Mouse (Mus musculus): ENCODE measurements around the gene Ift52. TPM values are rescaled to one million over a fixed set of nuclear protein-coding genes. Genes with fewer than 3 reads are reported as not detected.
"Not testable (repeated sequence)": the region's sequence is repeated elsewhere in the genome, so short reads cannot be mapped to it uniquely, and the experiment has no call there.

The Ift52 gene
- polyA plus RNA-seq, 1 experiment from 2014 or later = 38.0 TPM

DNA sequence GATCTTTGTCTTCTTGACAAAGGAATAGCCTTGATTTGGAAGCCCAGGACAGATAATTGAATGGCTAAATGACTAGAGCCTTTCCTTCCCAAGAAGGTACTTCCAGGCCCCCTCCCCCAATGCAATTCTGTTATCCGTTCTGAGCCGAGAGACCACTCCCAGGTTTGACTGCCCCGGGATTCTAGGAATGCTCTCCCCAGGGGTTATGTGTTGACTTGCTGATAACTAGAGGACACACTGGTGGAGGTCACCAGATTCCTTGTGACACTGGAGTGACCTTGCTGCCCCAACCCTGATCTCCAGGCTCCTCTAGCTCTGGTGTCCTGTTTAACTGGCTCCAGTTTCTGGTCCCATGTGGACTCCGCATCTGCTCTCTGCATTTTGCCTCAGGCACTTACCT lies 34.9 kb downstream of the Ift52 start:
- H3K27ac ChIP-seq (ENCODE audit: low read length) = no peak overlapping the region
- WGBS = 42% methylated on average over 4 of the region's 4 CpGs
- H3K4me2 ChIP-seq (ENCODE audit: low read length) = no peak overlapping the region
- H3K36me3 ChIP-seq (ENCODE audit: control insufficient read depth, insufficient read depth) = peaks cover 1% of the 10 kb centered on the region; the same call in 1 of the 2 replicates
- no peak overlapping the region for H3K9ac ChIP-seq (replicated peaks; ENCODE audit: low read depth, low read length)
- ATAC-seq = no peak
- no peaks in the 10 kb centered on the region for H3K27me3 ChIP-seq (replicated peaks; ENCODE audit: control insufficient read depth, insufficient read depth, low read length)
- H3K4me1 ChIP-seq (replicated peaks; ENCODE audit: control insufficient read depth, insufficient read depth, low read length) = peaks cover 20% of the 10 kb centered on the region
- H3K4me3 ChIP-seq (replicated peaks; ENCODE audit: low read length) = no peak overlapping the region
- H3K9me3 ChIP-seq (ENCODE audit: control insufficient read depth, low read length) = no peaks in the 10 kb centered on the region

GRCm38 (mm10) chr2:163052826-163053225 lies 35.7 kb downstream of the Ift52 start:
- Histone ChIP-seq H3K9ac (replicated peaks; ENCODE audit: low read depth, low read length) (no peak overlapping the region), H3K36me3 (ENCODE audit: control insufficient read depth, insufficient read depth) (no peaks in the 10 kb centered on the region), H3K4me2 (ENCODE audit: low read length) (no peak overlapping the region), H3K9me3 (ENCODE audit: control insufficient read depth, low read length) (no peaks in the 10 kb centered on the region), H3K27ac (ENCODE audit: low read length) (no peak overlapping the region), H3K27me3 (replicated peaks; ENCODE audit: control insufficient read depth, insufficient read depth, low read length) (no peaks in the 10 kb centered on the region), H3K4me1 (replicated peaks; ENCODE audit: control insufficient read depth, insufficient read depth, low read length) (peaks cover 20% of the 10 kb centered on the region), H3K4me3 (replicated peaks; ENCODE audit: low read length) (no peak overlapping the region)
- ATAC-seq = no peak
- WGBS = 35% methylated on average over 4 of the region's 4 CpGs

DNA sequence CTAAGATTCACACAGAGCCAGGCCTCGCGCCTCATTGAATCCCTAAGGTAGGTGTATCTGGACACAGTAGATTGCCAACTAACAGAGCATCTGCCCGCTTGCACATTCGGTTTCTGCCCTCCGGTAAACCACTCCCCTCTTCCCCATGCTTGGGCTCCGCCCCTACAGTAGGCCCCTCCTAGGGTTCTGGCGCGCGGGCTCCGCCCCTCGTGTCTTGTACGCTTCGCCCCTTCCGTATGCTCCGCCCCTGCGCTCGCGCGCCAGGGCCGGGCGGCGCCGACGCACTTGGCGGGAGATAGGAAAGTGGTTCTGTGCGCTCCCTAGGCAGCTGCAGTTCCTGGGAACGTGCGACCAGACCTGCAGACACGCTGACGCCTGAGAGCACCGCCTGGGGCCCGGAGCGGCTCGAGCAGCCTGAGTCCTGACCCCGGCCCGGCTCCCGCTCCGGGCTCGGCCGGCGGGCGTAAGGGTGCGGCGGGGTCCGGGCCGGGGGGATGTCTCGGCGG lies 37.2 kb downstream of the Ift52 start, which contains the start of gene Mybl2:
Gene Mybl2, plus strand, starts transcription at position 353 of the 506 bp plus-strand sequence.
- H3K27me3 ChIP-seq (replicated peaks; ENCODE audit: control insufficient read depth, insufficient read depth, low read length) = no peaks in the 10 kb centered on the region
- ATAC-seq = peak; percentile 99
- H3K27ac ChIP-seq (ENCODE audit: low read length) = peak within 1 kb of the TSS; percentile 34; the same call in 1 of the 2 replicates
- under 1% methylated on average over 48 of the region's 48 CpGs for WGBS
- no peaks in the 10 kb centered on the region for H3K9me3 ChIP-seq (ENCODE audit: control insufficient read depth, low read length)
- H3K4me2 ChIP-seq (ENCODE audit: low read length) = peak within 1 kb of the TSS; percentile 98
- no peaks in the 10 kb centered on the region for H3K36me3 ChIP-seq (ENCODE audit: control insufficient read depth, insufficient read depth)
- peaks cover 17% of the 10 kb centered on the region for H3K4me1 ChIP-seq (replicated peaks; ENCODE audit: control insufficient read depth, insufficient read depth, low read length)
- H3K4me3 ChIP-seq (replicated peaks; ENCODE audit: low read length) = peak within 1 kb of the TSS; percentile 67
- H3K9ac ChIP-seq (replicated peaks; ENCODE audit: low read depth, low read length) = peak within 1 kb of the TSS; percentile 55

- Histone ChIP-seq H3K4me1 (replicated peaks; ENCODE audit: control insufficient read depth, insufficient read depth, low read length) (peaks cover 17% of the 10 kb centered on the region), H3K27me3 (replicated peaks; ENCODE audit: control insufficient read depth, insufficient read depth, low read length) (no peaks in the 10 kb centered on the region), H3K9me3 (ENCODE audit: control insufficient read depth, low read length) (no peaks in the 10 kb centered on the region), H3K9ac (replicated peaks; ENCODE audit: low read depth, low read length) (peak overlapping the region; percentile 55), H3K27ac (ENCODE audit: low read length) (0 out of 2 replicates have a peak overlapping the region, but pooled peaks have one; percentile 34), H3K36me3 (ENCODE audit: control insufficient read depth, insufficient read depth) (no peaks in the 10 kb centered on the region), H3K4me3 (replicated peaks; ENCODE audit: low read length) (peak overlapping the region; percentile 67), H3K4me2 (ENCODE audit: low read length) (peak overlapping the region; percentile 98)
- WGBS = under 1% methylated on average over 37 of the region's 38 CpGs
- peak; percentile 14; the same call in 1 of the 2 replicates for ATAC-seq
These were observed 37.8 kb downstream of the Ift52 start for GRCm38 (mm10) chr2:163054891-163055494.

GRCm38 (mm10) chr2:163055715-163056114 lies 38.6 kb downstream of the Ift52 start:
- no peak for ATAC-seq
- Histone ChIP-seq H3K9me3 (ENCODE audit: control insufficient read depth, low read length) (no peaks in the 10 kb centered on the region), H3K4me3 (replicated peaks; ENCODE audit: low read length) (peak overlapping the region; percentile 67), H3K36me3 (ENCODE audit: control insufficient read depth, insufficient read depth) (no peaks in the 10 kb centered on the region), H3K27me3 (replicated peaks; ENCODE audit: control insufficient read depth, insufficient read depth, low read length) (no peaks in the 10 kb centered on the region), H3K4me2 (ENCODE audit: low read length) (peak overlapping the region; percentile 98), H3K27ac (ENCODE audit: low read length) (no peak overlapping the region), H3K9ac (replicated peaks; ENCODE audit: low read depth, low read length) (no peak overlapping the region), H3K4me1 (replicated peaks; ENCODE audit: control insufficient read depth, insufficient read depth, low read length) (peaks cover 17% of the 10 kb centered on the region)
- 22% methylated on average over 5 of the region's 5 CpGs for WGBS

- Histone ChIP-seq H3K9ac (replicated peaks; ENCODE audit: low read depth, low read length) (no peak overlapping the region), H3K27me3 (replicated peaks; ENCODE audit: control insufficient read depth, insufficient read depth, low read length) (no peaks in the 10 kb centered on the region), H3K4me3 (replicated peaks; ENCODE audit: low read length) (no peak overlapping the region), H3K4me1 (replicated peaks; ENCODE audit: control insufficient read depth, insufficient read depth, low read length) (peaks cover 17% of the 10 kb centered on the region), H3K9me3 (ENCODE audit: control insufficient read depth, low read length) (no peaks in the 10 kb centered on the region), H3K27ac (ENCODE audit: low read length) (no peak overlapping the region), H3K36me3 (ENCODE audit: control insufficient read depth, insufficient read depth) (no peaks in the 10 kb centered on the region), H3K4me2 (ENCODE audit: low read length) (no peak overlapping the region)
- 82% methylated on average over 9 of the region's 9 CpGs for WGBS
- ATAC-seq = no peak
These were observed 39.4 kb downstream of the Ift52 start for GRCm38 (mm10) chr2:163056584-163056983.

- not testable (repeated sequence) for H3K4me2 ChIP-seq (ENCODE audit: low read length); H3K27ac ChIP-seq (ENCODE audit: low read length); ATAC-seq; H3K36me3 ChIP-seq (ENCODE audit: control insufficient read depth, insufficient read depth); H3K9me3 ChIP-seq (ENCODE audit: control insufficient read depth, low read length); H3K9ac ChIP-seq (replicated peaks; ENCODE audit: low read depth, low read length); H3K4me3 ChIP-seq (replicated peaks; ENCODE audit: low read length); H3K27me3 ChIP-seq (replicated peaks; ENCODE audit: control insufficient read depth, insufficient read depth, low read length)
- WGBS = 96% methylated on average over 6 of the region's 7 CpGs
- peaks cover 13% of the 10 kb centered on the region for H3K4me1 ChIP-seq (replicated peaks; ENCODE audit: control insufficient read depth, insufficient read depth, low read length)
These were observed 41.8 kb downstream of the Ift52 start for GRCm38 (mm10) chr2:163058981-163059380.

DNA sequence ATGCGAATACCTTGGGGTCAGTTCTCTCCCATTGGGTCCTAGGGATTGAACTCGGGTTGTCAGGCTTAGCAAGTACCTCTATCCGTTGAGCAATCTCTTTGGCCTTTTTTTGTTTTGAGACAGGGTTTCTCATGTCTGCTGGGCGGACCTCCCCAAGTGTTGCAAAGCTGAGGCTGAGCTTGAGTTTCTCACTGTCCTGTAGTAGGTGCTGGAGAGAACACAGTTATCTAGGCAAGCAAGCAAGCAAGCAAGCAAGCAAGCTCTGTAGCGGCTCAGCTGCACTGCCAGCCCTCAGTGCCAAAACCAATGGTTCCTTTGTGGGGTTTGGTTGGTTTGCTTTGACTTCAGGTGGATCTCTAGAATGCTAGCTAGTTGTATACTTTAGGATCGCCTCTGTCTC lies 43.5 kb downstream of the Ift52 start:
- no peak overlapping the region for H3K9ac ChIP-seq (replicated peaks; ENCODE audit: low read depth, low read length)
- no peaks in the 10 kb centered on the region for H3K27me3 ChIP-seq (replicated peaks; ENCODE audit: control insufficient read depth, insufficient read depth, low read length)
- H3K4me2 ChIP-seq (ENCODE audit: low read length) = no peak overlapping the region
- no peaks in the 10 kb centered on the region for H3K9me3 ChIP-seq (ENCODE audit: control insufficient read depth, low read length)
- no peak overlapping the region for H3K27ac ChIP-seq (ENCODE audit: low read length)
- 0 out of 2 replicates have a peak, but pooled peaks cover 2% of the 10 kb centered on the region for H3K4me1 ChIP-seq (replicated peaks; ENCODE audit: control insufficient read depth, insufficient read depth, low read length)
- ATAC-seq = no peak
- H3K4me3 ChIP-seq (replicated peaks; ENCODE audit: low read length) = no peak overlapping the region
- H3K36me3 ChIP-seq (ENCODE audit: control insufficient read depth, insufficient read depth) = no peaks in the 10 kb centered on the region
- WGBS = 86% methylated on average over 6 of the region's 6 CpGs

DNA sequence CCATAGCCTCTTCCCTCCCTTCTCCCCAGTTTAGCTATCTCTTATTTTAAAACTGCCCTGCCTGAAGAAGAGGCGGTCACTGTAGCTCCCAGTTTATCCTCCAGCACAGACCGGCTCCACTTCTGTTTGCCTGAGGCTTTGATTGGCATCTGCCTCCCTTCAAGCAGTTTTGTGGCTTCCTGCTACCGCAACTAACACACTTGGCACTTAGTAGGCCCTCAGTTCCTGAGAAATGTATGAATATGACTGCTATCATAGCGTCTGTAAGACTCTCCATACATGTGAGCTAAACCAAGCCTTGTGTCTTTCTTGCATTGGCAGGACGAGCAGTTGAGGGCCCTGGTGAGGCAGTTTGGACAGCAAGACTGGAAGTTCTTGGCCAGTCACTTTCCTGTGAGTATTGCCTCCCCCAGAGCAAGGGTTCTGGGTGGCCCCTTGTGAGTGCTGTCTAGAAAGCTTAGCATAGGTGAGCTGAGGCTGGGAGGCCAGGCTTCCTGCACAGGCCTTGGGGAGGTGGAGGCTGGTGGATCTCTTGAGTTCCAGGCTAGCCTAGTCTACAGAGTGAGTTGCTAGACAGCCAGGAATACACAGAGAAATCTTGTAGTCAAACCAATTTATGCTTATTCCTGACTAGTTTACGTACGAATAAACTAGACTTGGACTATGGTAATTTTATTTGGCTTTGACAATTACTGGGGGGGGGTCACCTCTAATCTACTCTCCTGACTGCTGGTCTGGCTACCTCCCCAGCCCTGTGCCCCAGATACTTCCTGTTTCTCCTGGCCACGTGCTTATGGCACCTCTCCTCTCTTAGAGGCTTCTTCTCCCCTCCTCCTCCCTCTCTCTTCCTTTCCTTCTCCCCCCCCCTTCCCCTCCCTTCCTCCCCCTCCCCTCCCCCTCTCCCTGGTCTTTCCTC lies 44.3 kb downstream of the Ift52 start:
- Histone ChIP-seq H3K27ac (ENCODE audit: low read length) (no peak overlapping the region), H3K9ac (replicated peaks; ENCODE audit: low read depth, low read length) (no peak overlapping the region), H3K9me3 (ENCODE audit: control insufficient read depth, low read length) (no peaks in the 10 kb centered on the region), H3K4me2 (ENCODE audit: low read length) (no peak overlapping the region), H3K27me3 (replicated peaks; ENCODE audit: control insufficient read depth, insufficient read depth, low read length) (no peaks in the 10 kb centered on the region), H3K4me3 (replicated peaks; ENCODE audit: low read length) (no peak overlapping the region), H3K4me1 (replicated peaks; ENCODE audit: control insufficient read depth, insufficient read depth, low read length) (no peaks in the 10 kb centered on the region), H3K36me3 (ENCODE audit: control insufficient read depth, insufficient read depth) (no peaks in the 10 kb centered on the region)
- 85% methylated on average over 8 of the region's 8 CpGs for WGBS
- ATAC-seq = no peak
